Mouse (Mus musculus) midbrain, embryonic 15.5 days (tissue): Measurements from ENCODE around the gene Uba1. TPM values are rescaled to one million over a fixed set of nuclear protein-coding genes. Genes with fewer than 3 reads are reported as not detected.

Source experiments
- polyA plus RNA-seq: library from polyadenylated mRNA; unstranded; fragments of >200 nt; fragmentation: Nextera tagmentation; extraction: Ambion mirVana; gene quantifications from 2 replicates; pipeline ENCODE4 v1.2.1, GENCODE M21; 2015

Uba1 gene
- polyA plus RNA-seq, 1 experiment from 2014 or later, result 423 TPM

Other genes with a start within 250 kb of the Uba1 start
- gene Jade3, start 232.6 kb upstream of the Uba1 start, polyA plus RNA-seq, result 5.5 and 6.1 TPM in 2 replicates
- 0.54 and 1.0 TPM in 2 replicates for gene Rgn, start 108.5 kb upstream of the Uba1 start, polyA plus RNA-seq
- gene Rbm10, start 40.8 kb upstream of the Uba1 start, polyA plus RNA-seq, result 64.3 and 64.9 TPM in 2 replicates
- gene Ndufb11, start 40.7 kb upstream of the Uba1 start, polyA plus RNA-seq, result 182 and 192 TPM in 2 replicates
- 152 and 154 TPM in 2 replicates for gene Cdk16, start 29.6 kb downstream of the Uba1 start, polyA plus RNA-seq
- 105 and 110 TPM in 2 replicates for gene Usp11, start 45.6 kb downstream of the Uba1 start, polyA plus RNA-seq
- 365 and 380 TPM in 2 replicates for gene Araf, start 139.5 kb downstream of the Uba1 start, polyA plus RNA-seq
- 3.1 and 4.0 TPM in 2 replicates for gene Timp1, start 211.8 kb downstream of the Uba1 start, polyA plus RNA-seq